Mouse (Mus musculus) lung, embryonic 16.5 days (tissue): Measurements from ENCODE around the gene Gm17581. TPM values are rescaled to one million over a fixed set of nuclear protein-coding genes. Genes with fewer than 3 reads are reported as not detected.

ENCODE experiments used
- ATAC-seq: fragments of 200-750 bp; cut with Nextera tagmentation; 2 replicates; pipeline ENCODE4 v1.8.0; 2017; ENCODE audit warnings: low read depth, mild to moderate bottlenecking, moderate library complexity
- H3K27ac ChIP-seq: fragments of 300-500 bp; sonication (generic); 2 replicates; pipeline ENCODE4 v1.5.1; 2014; ENCODE audit warnings: mild to moderate bottlenecking, control low read depth, low read length
- H3K27me3 ChIP-seq: fragments of 300-500 bp; sonication (generic); 2 replicates; pipeline ENCODE4 v1.6.1; 2014; ENCODE audit warnings: low read depth, low read length, mixed read lengths; ENCODE audit not compliant: control insufficient read depth, insufficient read depth
- H3K36me3 ChIP-seq: fragments of 300-500 bp; sonication (generic); 2 replicates; pipeline ENCODE4 v1.6.1; 2014; ENCODE audit warnings: low read length; ENCODE audit not compliant: control insufficient read depth, insufficient read depth
- H3K4me1 ChIP-seq: fragments of 300-500 bp; sonication (generic); replicated peaks from 2 replicates; pipeline ENCODE4 v1.6.1; 2014; ENCODE audit warnings: low read length, mixed read lengths; ENCODE audit not compliant: control insufficient read depth, insufficient read depth
- H3K4me2 ChIP-seq: fragments of 300-500 bp; sonication (generic); 2 replicates; pipeline ENCODE4 v1.6.1; 2014; ENCODE audit warnings: low read depth, low read length, control low read depth
- H3K4me3 ChIP-seq: fragments of 300-500 bp; sonication (generic); 2 replicates; pipeline ENCODE4 v1.5.1; 2014; ENCODE audit warnings: mild to moderate bottlenecking, low read length, control low read depth
- H3K9ac ChIP-seq: fragments of 300-500 bp; sonication (generic); 2 replicates; pipeline ENCODE4 v1.6.1; 2014; ENCODE audit warnings: low read length, control low read depth
- H3K9me3 ChIP-seq: fragments of 300-500 bp; sonication (generic); 2 replicates; pipeline ENCODE4 v1.6.1; 2016; ENCODE audit warnings: low read length; ENCODE audit not compliant: control insufficient read depth
- WGBS: fragments of 180-500 bp; shearing (Covaris S2); extraction: QIAGEN DNeasy Blood & Tissue Kit; methylation state at CpG from one replicate; pipeline ENCODE4 v1.1.7; 2014; 5-methylcytosine and 5-hydroxymethylcytosine counted together
- polyA plus RNA-seq: library from polyadenylated mRNA; unstranded; fragments of >200 nt; fragmentation: Nextera tagmentation; extraction: Ambion mirVana; gene quantifications from 2 replicates; pipeline ENCODE4 v1.2.1, GENCODE M21; 2015

The Gm17581 gene
- polyA plus RNA-seq, 1 experiment from 2014 or later, result not detected

DNA sequence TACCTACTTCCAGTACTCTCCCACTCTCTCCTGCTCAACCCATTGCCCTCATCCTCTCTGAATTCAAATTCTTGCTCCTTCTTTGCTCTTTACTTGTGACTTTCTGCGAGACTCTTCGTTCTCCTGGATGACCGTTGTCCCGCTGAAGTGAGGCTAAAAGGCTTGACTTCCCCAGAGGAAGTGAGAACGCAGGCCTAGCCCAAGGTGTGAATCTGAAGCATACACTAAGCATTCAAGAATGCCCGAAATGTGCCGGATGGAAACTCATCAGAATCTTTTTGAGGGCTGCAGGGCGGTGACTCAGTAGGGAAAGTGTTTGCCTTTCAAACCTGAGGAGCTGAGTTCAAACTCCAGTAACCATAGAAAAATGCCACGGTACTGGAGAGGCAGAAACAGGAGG is 7.7 kb upstream of the Gm17581 start:
- Histone ChIP-seq H3K4me3 (no peak overlapping the region), H3K4me1 (peaks cover 6% of the 10 kb centered on the region; the same call in 1 of the 2 replicates), H3K4me2 (no peak overlapping the region), H3K27ac (peak overlapping the region; percentile 73), H3K27me3 (no peaks in the 10 kb centered on the region), H3K36me3 (no peaks in the 10 kb centered on the region), H3K9me3 (no peaks in the 10 kb centered on the region), H3K9ac (no peak overlapping the region)
- no peak for ATAC-seq
- 65% methylated on average over 9 of the region's 9 CpGs for WGBS

DNA sequence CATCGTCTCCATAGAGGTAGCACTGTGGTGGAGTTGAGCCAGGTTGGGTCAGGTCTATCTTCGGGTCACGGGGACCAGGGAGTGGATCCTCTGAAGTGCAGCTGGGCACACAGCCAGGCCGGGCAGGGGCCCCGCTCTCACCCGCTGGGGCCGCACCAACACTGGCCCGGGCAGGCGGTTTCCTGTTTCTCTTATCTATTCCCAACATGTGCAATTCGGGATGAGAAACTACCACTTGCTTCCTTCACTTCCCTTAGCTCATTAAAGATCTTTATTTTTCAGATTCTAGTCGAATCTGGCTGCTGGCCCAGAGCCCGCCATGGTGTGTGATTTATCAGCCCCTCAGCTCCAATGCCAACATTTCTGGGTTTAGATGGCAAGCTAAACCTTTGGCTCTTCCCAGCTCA is 7.3 kb upstream of the Gm17581 start:
- H3K9me3 ChIP-seq, result no peaks in the 10 kb centered on the region
- 36% methylated on average over 12 of the region's 12 CpGs for WGBS
- H3K36me3 ChIP-seq, result no peaks in the 10 kb centered on the region
- no peak overlapping the region for H3K4me2 ChIP-seq
- ATAC-seq, result peak; percentile 92
- H3K27me3 ChIP-seq, result no peaks in the 10 kb centered on the region
- no peak overlapping the region for H3K9ac ChIP-seq
- peaks cover 6% of the 10 kb centered on the region; the same call in 1 of the 2 replicates for H3K4me1 ChIP-seq
- H3K27ac ChIP-seq, result peak overlapping the region; percentile 84
- no peak overlapping the region for H3K4me3 ChIP-seq

- no peaks in the 10 kb centered on the region for H3K36me3 ChIP-seq
- peak; percentile 87 for ATAC-seq
- H3K4me3 ChIP-seq, result no peak overlapping the region
- H3K27ac ChIP-seq, result peak overlapping the region; percentile 84
- no peaks in the 10 kb centered on the region for H3K9me3 ChIP-seq
- peaks cover 6% of the 10 kb centered on the region; the same call in 1 of the 2 replicates for H3K4me1 ChIP-seq
- H3K4me2 ChIP-seq, result no peak overlapping the region
- WGBS, result 40% methylated on average over 11 of the region's 11 CpGs
- no peak overlapping the region for H3K9ac ChIP-seq
- H3K27me3 ChIP-seq, result no peaks in the 10 kb centered on the region
Measured at GRCm38 (mm10) chr2:155742211-155742610, 6.5 kb upstream of the Gm17581 start.

- WGBS, result 54% methylated on average over 9 of the region's 9 CpGs
- Histone ChIP-seq H3K9me3 (no peaks in the 10 kb centered on the region), H3K9ac (no peak overlapping the region), H3K4me3 (no peak overlapping the region), H3K4me1 (peaks cover 2% of the 10 kb centered on the region; the same call in 1 of the 2 replicates), H3K4me2 (no peak overlapping the region), H3K27ac (no peak overlapping the region), H3K27me3 (no peaks in the 10 kb centered on the region; the same call in 1 of the 2 replicates), H3K36me3 (no peaks in the 10 kb centered on the region)
- ATAC-seq, result no peak
Measured at GRCm38 (mm10) chr2:155737803-155738202, 2.1 kb upstream of the Gm17581 start.

DNA sequence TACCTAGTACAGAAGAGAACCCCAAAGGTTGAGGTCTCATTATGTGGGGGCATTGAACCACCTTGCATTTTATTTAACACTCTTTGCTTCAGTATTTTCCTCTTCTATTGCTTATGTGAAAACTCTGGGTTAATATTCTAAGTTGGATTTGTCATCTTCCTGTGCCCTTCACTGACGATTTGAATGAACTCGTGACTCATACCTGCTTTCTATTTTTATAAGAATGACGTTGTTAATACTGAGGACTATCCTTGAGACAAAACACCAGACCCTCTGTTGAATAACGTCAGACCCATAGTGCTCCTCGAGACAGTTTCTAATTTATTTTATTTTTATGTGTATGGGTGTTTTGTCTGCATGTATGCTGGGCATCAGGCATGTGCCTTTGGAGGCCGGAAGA is 1.3 kb upstream of the Gm17581 start:
- H3K27me3 ChIP-seq, result no peaks in the 10 kb centered on the region; the same call in 1 of the 2 replicates
- no peak overlapping the region for H3K4me2 ChIP-seq
- H3K36me3 ChIP-seq, result no peaks in the 10 kb centered on the region
- no peak for ATAC-seq
- no peaks in the 10 kb centered on the region for H3K9me3 ChIP-seq
- no peaks in the 10 kb centered on the region for H3K4me1 ChIP-seq
- WGBS, result 62% methylated on average over 6 of the region's 6 CpGs
- no peak overlapping the region for H3K27ac ChIP-seq
- no peak overlapping the region for H3K9ac ChIP-seq
- no peak overlapping the region for H3K4me3 ChIP-seq

GRCm38 (mm10) chr2:155735080-155735479 is 586 bp downstream of the Gm17581 start:
- ATAC-seq, result no peak
- no peaks in the 10 kb centered on the region for H3K9me3 ChIP-seq
- no peak overlapping the region for H3K4me2 ChIP-seq
- 49% methylated on average over 5 of the region's 5 CpGs for WGBS
- no peaks in the 10 kb centered on the region for H3K4me1 ChIP-seq
- H3K27me3 ChIP-seq, result no peaks in the 10 kb centered on the region; the same call in 1 of the 2 replicates
- H3K27ac ChIP-seq, result no peak overlapping the region
- H3K36me3 ChIP-seq, result no peaks in the 10 kb centered on the region
- no peak overlapping the region for H3K4me3 ChIP-seq
- H3K9ac ChIP-seq, result no peak overlapping the region

GRCm38 (mm10) chr2:155729158-155729645 is 6.5 kb downstream of the Gm17581 start, which contains the start of gene Edem2:
Gene Edem2, minus strand, starts transcription at chr2:155729475.
- 0% methylated on average over 33 of the region's 33 CpGs for WGBS
- peaks cover 6% of the 10 kb centered on the region for H3K4me1 ChIP-seq
- H3K36me3 ChIP-seq, result no peaks in the 10 kb centered on the region; the same call in 1 of the 2 replicates
- no peak within 1 kb of the TSS for H3K27ac ChIP-seq
- peak within 1 kb of the TSS; percentile 75 for H3K4me2 ChIP-seq
- ATAC-seq, result peak; percentile 96
- H3K9me3 ChIP-seq, result no peaks in the 10 kb centered on the region
- H3K9ac ChIP-seq, result peak within 1 kb of the TSS; percentile 82
- H3K4me3 ChIP-seq, result peak within 1 kb of the TSS; percentile 93
- no peaks in the 10 kb centered on the region; the same call in 1 of the 2 replicates for H3K27me3 ChIP-seq

DNA sequence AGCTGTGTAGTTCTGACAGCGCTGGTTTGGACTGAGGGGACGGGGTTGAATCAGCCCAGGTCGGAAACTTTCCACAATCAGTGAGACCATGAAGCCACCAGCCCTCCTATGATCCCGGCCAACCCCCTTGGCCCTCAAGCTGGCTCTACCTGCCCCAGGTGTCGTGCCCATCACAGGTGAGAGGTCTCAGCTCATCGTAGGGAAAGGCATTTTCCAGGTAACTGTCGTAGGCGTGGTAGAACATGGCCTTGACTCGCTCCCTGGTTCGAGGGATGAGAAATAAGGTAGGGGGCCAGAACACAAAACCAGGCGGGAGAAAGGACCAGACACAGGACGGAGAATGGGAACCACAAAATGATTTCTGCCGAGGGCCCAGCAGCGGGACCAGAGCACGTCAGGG is 6.9 kb downstream of the Gm17581 start:
- ATAC-seq, result no peak

GRCm38 (mm10) chr2:155727764-155728395 is 7.8 kb downstream of the Gm17581 start:
- 56% methylated on average over 7 of the region's 7 CpGs for WGBS
- no peak overlapping the region for H3K4me3 ChIP-seq
- no peak overlapping the region for H3K27ac ChIP-seq
- H3K9me3 ChIP-seq, result no peaks in the 10 kb centered on the region
- H3K27me3 ChIP-seq, result no peaks in the 10 kb centered on the region; the same call in 1 of the 2 replicates
- H3K36me3 ChIP-seq, result no peaks in the 10 kb centered on the region; the same call in 1 of the 2 replicates
- peaks cover 6% of the 10 kb centered on the region for H3K4me1 ChIP-seq
- no peak for ATAC-seq
- H3K4me2 ChIP-seq, result no peak overlapping the region; the same call in 1 of the 2 replicates
- no peak overlapping the region for H3K9ac ChIP-seq

More for the DNA sequence above, 6.9 kb downstream of the Gm17581 start:
- peak overlapping the region; percentile 75 for H3K4me2 ChIP-seq
- peak overlapping the region; percentile 82 for H3K9ac ChIP-seq
- H3K36me3 ChIP-seq, result no peaks in the 10 kb centered on the region; the same call in 1 of the 2 replicates
- peaks cover 6% of the 10 kb centered on the region for H3K4me1 ChIP-seq
- 3% methylated on average over 15 of the region's 15 CpGs for WGBS
- H3K27ac ChIP-seq, result no peak overlapping the region
- no peaks in the 10 kb centered on the region; the same call in 1 of the 2 replicates for H3K27me3 ChIP-seq
- no peaks in the 10 kb centered on the region for H3K9me3 ChIP-seq
- H3K4me3 ChIP-seq, result peak overlapping the region; percentile 93
